Mouse (Mus musculus): ENCODE results near the gene Gm10762. TPM values are rescaled to one million over a fixed set of nuclear protein-coding genes. Genes with fewer than 3 reads are reported as not detected.

The Gm10762 gene
- 2.6 TPM in 2 replicates for polyA plus RNA-seq (2012; rRNA removed)

GRCm38 (mm10) chr2:128967661-128968441 lies at the start of gene Gm10762:
Gene Gm10762, minus strand, starts transcription at chr2:128967725.

DNA sequence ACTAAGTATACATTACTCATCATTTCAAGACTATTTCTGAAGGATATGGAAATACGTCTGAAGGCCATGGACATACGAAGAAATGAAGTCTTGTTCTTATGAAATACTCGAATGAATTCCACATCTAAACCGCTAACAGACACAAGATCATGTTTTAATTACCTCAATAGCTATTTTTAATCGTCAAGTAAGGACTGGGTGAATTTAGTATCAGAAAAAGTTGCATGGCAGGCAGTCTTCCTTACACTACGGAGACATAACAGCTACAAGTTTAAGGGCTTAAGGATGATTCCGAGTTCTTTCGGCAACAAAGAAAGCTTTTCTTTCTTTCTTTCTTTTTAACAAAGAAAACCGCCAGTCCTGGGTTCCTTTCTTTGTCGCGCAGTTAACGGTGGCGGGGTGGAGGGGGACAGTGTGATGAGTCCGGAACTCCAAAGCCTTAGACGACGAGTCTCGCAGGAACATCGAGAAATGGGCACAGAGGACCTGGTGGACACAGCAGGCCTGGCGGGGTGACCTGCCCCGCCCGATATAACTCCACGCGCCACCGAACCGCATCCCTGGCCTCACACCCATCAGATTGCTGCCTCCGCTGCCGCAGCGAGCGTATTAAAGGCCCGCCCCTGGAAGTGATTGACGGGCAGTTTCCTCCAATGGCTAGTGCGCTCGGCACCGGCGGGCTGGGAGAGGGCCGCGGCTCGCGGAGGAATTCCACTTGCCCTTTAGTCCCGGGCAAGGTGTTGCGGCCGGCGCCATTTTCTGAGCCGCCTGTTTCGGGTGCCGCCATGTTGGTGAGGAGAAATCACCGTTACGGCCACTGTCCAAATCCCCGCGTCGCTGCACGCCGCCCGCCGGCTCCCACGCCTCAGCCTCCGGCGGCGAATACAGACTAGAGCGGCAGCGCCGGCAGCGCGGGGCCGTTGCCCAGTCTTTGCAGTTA lies 614 bp downstream of the Gm10762 start, which contains the start of gene Zc3h6:
Zc3h6 (plus strand) TSS at position 762 of the 940 bp plus-strand sequence.

GRCm38 (mm10) chr2:128943538-128944528 lies 23.7 kb downstream of the Gm10762 start, which contains the start of gene Zc3h8:
Gene Zc3h8, minus strand, starts transcription at chr2:128944077.

Other genes starting within 250 kb of the Gm10762 start
- gene Tmem87b, start 149.6 kb downstream of the Gm10762 start, polyA plus RNA-seq (2012; rRNA removed) = 8.0 and 8.6 TPM in 2 replicates
- gene Fbln7, start 104.7 kb downstream of the Gm10762 start, polyA plus RNA-seq (2012; rRNA removed) = 0.12 and 0.13 TPM in 2 replicates
- gene Zc3h8, start 23.6 kb downstream of the Gm10762 start, polyA plus RNA-seq (2012; rRNA removed) = 1.9 and 2.2 TPM in 2 replicates
- gene Zc3h6, start 323 bp downstream of the Gm10762 start, polyA plus RNA-seq (2012; rRNA removed) = 0.36 and 0.44 TPM in 2 replicates
- gene Vinac1, start 80.4 kb upstream of the Gm10762 start, polyA plus RNA-seq (2012; rRNA removed) = 0.08 and 0.09 TPM in 2 replicates
- 1.1 and 1.2 TPM in 2 replicates for gene Ttl, start 98.2 kb upstream of the Gm10762 start, polyA plus RNA-seq (2012; rRNA removed)
- 8.1 and 9.2 TPM in 2 replicates for gene Polr1b, start 133.3 kb upstream of the Gm10762 start, polyA plus RNA-seq (2012; rRNA removed)
- 11.4 and 12.6 TPM in 2 replicates for gene Chchd5, start 162.0 kb upstream of the Gm10762 start, polyA plus RNA-seq (2012; rRNA removed)
- 23.0 and 25.6 TPM in 2 replicates for gene Slc20a1, start 231.0 kb upstream of the Gm10762 start, polyA plus RNA-seq (2012; rRNA removed)